Mouse (Mus musculus): ENCODE measurements around the gene Jup. TPM values are rescaled to one million over a fixed set of nuclear protein-coding genes. Genes with fewer than 3 reads are reported as not detected.

Jup gene
- polyA plus RNA-seq, 1 experiment from 2014 or later = 106 TPM

GRCm38 (mm10) chr11:100411736-100412135 is 14.2 kb upstream of the Jup start:
- Histone ChIP-seq H3K4me3 (ENCODE audit: low read depth, low read length) (no peak overlapping the region), H3K9me3 (ENCODE audit: control insufficient read depth, low read length) (no peaks in the 10 kb centered on the region), H3K27me3 (replicated peaks; ENCODE audit: control insufficient read depth, insufficient read depth, low read length) (no peaks in the 10 kb centered on the region), H3K27ac (ENCODE audit: low read depth) (peak overlapping the region; percentile 47; the same call in 1 of the 2 replicates), H3K36me3 (ENCODE audit: control insufficient read depth, insufficient read depth, low read length) (peaks cover 19% of the 10 kb centered on the region), H3K4me2 (ENCODE audit: low read length) (peak overlapping the region; percentile 63), H3K4me1 (replicated peaks; ENCODE audit: control insufficient read depth, insufficient read depth, low read length) (peaks cover 34% of the 10 kb centered on the region), H3K9ac (ENCODE audit: low read length) (peak overlapping the region; percentile 20; the same call in 1 of the 2 replicates)
- WGBS = 33% methylated on average over 11 of the region's 11 CpGs
- ATAC-seq (replicated peaks; ENCODE audit: low FRiP score, low TSS enrichment, low read depth) (no peak), DNase-seq (ENCODE audit: low spot score) (no peak)

GRCm38 (mm10) chr11:100409686-100410085 is 12.1 kb upstream of the Jup start:
- Histone ChIP-seq H3K36me3 (ENCODE audit: control insufficient read depth, insufficient read depth, low read length) (peaks cover 19% of the 10 kb centered on the region), H3K27ac (ENCODE audit: low read depth) (no peak overlapping the region), H3K9me3 (ENCODE audit: control insufficient read depth, low read length) (no peaks in the 10 kb centered on the region), H3K4me1 (replicated peaks; ENCODE audit: control insufficient read depth, insufficient read depth, low read length) (peaks cover 26% of the 10 kb centered on the region), H3K27me3 (replicated peaks; ENCODE audit: control insufficient read depth, insufficient read depth, low read length) (no peaks in the 10 kb centered on the region), H3K9ac (ENCODE audit: low read length) (no peak overlapping the region), H3K4me2 (ENCODE audit: low read length) (no peak overlapping the region), H3K4me3 (ENCODE audit: low read depth, low read length) (no peak overlapping the region)
- DNase-seq (ENCODE audit: low spot score) (no peak), ATAC-seq (replicated peaks; ENCODE audit: low FRiP score, low TSS enrichment, low read depth) (no peak)
- WGBS = 86% methylated on average over 3 of the region's 3 CpGs

GRCm38 (mm10) chr11:100408835-100409462 is 11.4 kb upstream of the Jup start:
- no peak overlapping the region for H3K4me2 ChIP-seq (ENCODE audit: low read length)
- H3K4me1 ChIP-seq (replicated peaks; ENCODE audit: control insufficient read depth, insufficient read depth, low read length) = peaks cover 26% of the 10 kb centered on the region
- no peaks in the 10 kb centered on the region for H3K9me3 ChIP-seq (ENCODE audit: control insufficient read depth, low read length)
- H3K9ac ChIP-seq (ENCODE audit: low read length) = no peak overlapping the region
- no peak for ATAC-seq (replicated peaks; ENCODE audit: low FRiP score, low TSS enrichment, low read depth)
- 91% methylated on average over 12 of the region's 12 CpGs for WGBS
- no peak overlapping the region for H3K4me3 ChIP-seq (ENCODE audit: low read depth, low read length)
- H3K27me3 ChIP-seq (replicated peaks; ENCODE audit: control insufficient read depth, insufficient read depth, low read length) = no peaks in the 10 kb centered on the region
- H3K27ac ChIP-seq (ENCODE audit: low read depth) = no peak overlapping the region
- H3K36me3 ChIP-seq (ENCODE audit: control insufficient read depth, insufficient read depth, low read length) = peaks cover 19% of the 10 kb centered on the region
- no peak for DNase-seq (ENCODE audit: low spot score)

- WGBS = 38% methylated on average over 10 of the region's 10 CpGs
- no peak overlapping the region for H3K4me3 ChIP-seq (ENCODE audit: low read depth, low read length)
- H3K27ac ChIP-seq (ENCODE audit: low read depth) = no peak overlapping the region
- H3K4me1 ChIP-seq (replicated peaks; ENCODE audit: control insufficient read depth, insufficient read depth, low read length) = peaks cover 25% of the 10 kb centered on the region
- no peaks in the 10 kb centered on the region for H3K9me3 ChIP-seq (ENCODE audit: control insufficient read depth, low read length)
- peaks cover 19% of the 10 kb centered on the region for H3K36me3 ChIP-seq (ENCODE audit: control insufficient read depth, insufficient read depth, low read length)
- ATAC-seq (replicated peaks; ENCODE audit: low FRiP score, low TSS enrichment, low read depth) = no peak
- peak; percentile 86 for DNase-seq (ENCODE audit: low spot score)
- H3K27me3 ChIP-seq (replicated peaks; ENCODE audit: control insufficient read depth, insufficient read depth, low read length) = no peaks in the 10 kb centered on the region
- H3K9ac ChIP-seq (ENCODE audit: low read length) = no peak overlapping the region
- no peak overlapping the region for H3K4me2 ChIP-seq (ENCODE audit: low read length)
Observed at GRCm38 (mm10) chr11:100408076-100408834, 10.7 kb upstream of the Jup start.

- WGBS = 88% methylated on average over 5 of the region's 5 CpGs
- no peak for DNase-seq (ENCODE audit: low spot score)
Observed at GRCm38 (mm10) chr11:100406995-100407705, 9.6 kb upstream of the Jup start.

GRCm38 (mm10) chr11:100406273-100406672 is 8.7 kb upstream of the Jup start:
- no peak overlapping the region for H3K4me3 ChIP-seq (ENCODE audit: low read depth, low read length)
- no peaks in the 10 kb centered on the region for H3K9me3 ChIP-seq (ENCODE audit: control insufficient read depth, low read length)
- H3K27me3 ChIP-seq (replicated peaks; ENCODE audit: control insufficient read depth, insufficient read depth, low read length) = no peaks in the 10 kb centered on the region
- DNase-seq (ENCODE audit: low spot score) (no peak), ATAC-seq (replicated peaks; ENCODE audit: low FRiP score, low TSS enrichment, low read depth) (no peak)
- H3K9ac ChIP-seq (ENCODE audit: low read length) = no peak overlapping the region
- H3K27ac ChIP-seq (ENCODE audit: low read depth) = no peak overlapping the region
- H3K4me1 ChIP-seq (replicated peaks; ENCODE audit: control insufficient read depth, insufficient read depth, low read length) = peaks cover 22% of the 10 kb centered on the region
- H3K4me2 ChIP-seq (ENCODE audit: low read length) = no peak overlapping the region
- peaks cover 19% of the 10 kb centered on the region for H3K36me3 ChIP-seq (ENCODE audit: control insufficient read depth, insufficient read depth, low read length)
- WGBS = 84% methylated on average over 8 of the region's 8 CpGs

More at GRCm38 (mm10) chr11:100406995-100407705, 9.6 kb upstream of the Jup start:
- H3K9me3 ChIP-seq (ENCODE audit: control insufficient read depth, low read length) = no peaks in the 10 kb centered on the region
- H3K4me1 ChIP-seq (replicated peaks; ENCODE audit: control insufficient read depth, insufficient read depth, low read length) = peaks cover 27% of the 10 kb centered on the region
- no peak for ATAC-seq (replicated peaks; ENCODE audit: low FRiP score, low TSS enrichment, low read depth)
- no peak overlapping the region for H3K9ac ChIP-seq (ENCODE audit: low read length)
- no peak overlapping the region for H3K4me3 ChIP-seq (ENCODE audit: low read depth, low read length)
- H3K27me3 ChIP-seq (replicated peaks; ENCODE audit: control insufficient read depth, insufficient read depth, low read length) = no peaks in the 10 kb centered on the region
- H3K4me2 ChIP-seq (ENCODE audit: low read length) = no peak overlapping the region
- H3K36me3 ChIP-seq (ENCODE audit: control insufficient read depth, insufficient read depth, low read length) = peaks cover 19% of the 10 kb centered on the region
- H3K27ac ChIP-seq (ENCODE audit: low read depth) = no peak overlapping the region

- Histone ChIP-seq H3K4me3 (ENCODE audit: low read depth, low read length) (no peak overlapping the region), H3K4me2 (ENCODE audit: low read length) (no peak overlapping the region), H3K4me1 (replicated peaks; ENCODE audit: control insufficient read depth, insufficient read depth, low read length) (peaks cover 18% of the 10 kb centered on the region; the same call in 1 of the 2 replicates), H3K36me3 (ENCODE audit: control insufficient read depth, insufficient read depth, low read length) (peaks cover 9% of the 10 kb centered on the region; the same call in 1 of the 2 replicates), H3K27ac (ENCODE audit: low read depth) (no peak overlapping the region), H3K9ac (ENCODE audit: low read length) (no peak overlapping the region), H3K9me3 (ENCODE audit: control insufficient read depth, low read length) (no peaks in the 10 kb centered on the region), H3K27me3 (replicated peaks; ENCODE audit: control insufficient read depth, insufficient read depth, low read length) (no peaks in the 10 kb centered on the region)
- ATAC-seq (replicated peaks; ENCODE audit: low FRiP score, low TSS enrichment, low read depth) = no peak
- 93% methylated on average over 3 of the region's 3 CpGs for WGBS
- no peak for DNase-seq (ENCODE audit: low spot score)
Observed at GRCm38 (mm10) chr11:100404456-100405074, 7.0 kb upstream of the Jup start.

- DNase-seq (ENCODE audit: low spot score) = no peak
- no peaks in the 10 kb centered on the region for H3K27me3 ChIP-seq (replicated peaks; ENCODE audit: control insufficient read depth, insufficient read depth, low read length)
- WGBS = 44% methylated on average over 10 of the region's 10 CpGs
- H3K9ac ChIP-seq (ENCODE audit: low read length) = no peak overlapping the region
- ATAC-seq (replicated peaks; ENCODE audit: low FRiP score, low TSS enrichment, low read depth) = no peak
- H3K9me3 ChIP-seq (ENCODE audit: control insufficient read depth, low read length) = no peaks in the 10 kb centered on the region
- H3K4me2 ChIP-seq (ENCODE audit: low read length) = no peak overlapping the region
- 0 out of 2 replicates have a peak, but pooled peaks cover under 1% of the 10 kb centered on the region for H3K36me3 ChIP-seq (ENCODE audit: control insufficient read depth, insufficient read depth, low read length)
- H3K4me1 ChIP-seq (replicated peaks; ENCODE audit: control insufficient read depth, insufficient read depth, low read length) = peaks cover 21% of the 10 kb centered on the region; the same call in 1 of the 2 replicates
- no peak overlapping the region for H3K4me3 ChIP-seq (ENCODE audit: low read depth, low read length)
- peak overlapping the region; percentile 27 for H3K27ac ChIP-seq (ENCODE audit: low read depth)
Observed at GRCm38 (mm10) chr11:100403445-100404134, 6.0 kb upstream of the Jup start.
